In genomic region chr1:136395073-136395472, GRCm38 (mm10) we compare ENCODE assay signal across 11 mouse cellular contexts. TPM values are rescaled to one million over a fixed set of nuclear protein-coding genes. Genes with fewer than 3 reads are reported as not detected.
DNase-seq lines count a peak whose midpoint lies in the region; ATAC-seq lines count a peak whose summit lies in the region.
"Had no signal": no experiment of that assay in that cellular context is flagged by ENCODE, and none has a peak within 500 bp of the region (broad histone marks: within the 10 kb centered on the region; RNA-seq: fewer than 3 reads in every experiment).

No protein-coding gene starts in this region.

- H3K4me2 ChIP-seq in hindbrain, embryonic 12.5 days (replicated peaks), result peak overlapping the region; percentile 39
- H3K4me2 ChIP-seq in midbrain, embryonic 14.5 days (ENCODE audit: low read length), result peak overlapping the region; percentile 32
- H3K4me2 ChIP-seq: stomach, embryonic 15.5 days had no signal

- no peaks in the 10 kb centered on the region for H3K4me1 ChIP-seq in hindbrain, embryonic 12.5 days
- H3K4me1 ChIP-seq in midbrain, embryonic 14.5 days (ENCODE audit: control insufficient read depth, insufficient read depth, low read length), result 0 out of 2 replicates have a peak, but pooled peaks cover 3% of the 10 kb centered on the region
- H3K4me1 ChIP-seq: stomach, embryonic 15.5 days had no signal

- H3K27ac ChIP-seq in hindbrain, embryonic 12.5 days, result no peak overlapping the region
- no peak overlapping the region for H3K27ac ChIP-seq in midbrain, embryonic 14.5 days (replicated peaks; ENCODE audit: low read depth, low read length)
- H3K27ac ChIP-seq: stomach, embryonic 15.5 days had no signal

- 45% methylated on average over 5 of the region's 5 CpGs for WGBS in hindbrain, embryonic 12.5 days
- WGBS in midbrain, embryonic 14.5 days, result 46% methylated on average over 5 of the region's 5 CpGs

- no peak for ATAC-seq in hindbrain, embryonic 12.5 days (ENCODE audit: low FRiP score)
- no peak for ATAC-seq in midbrain, embryonic 14.5 days (ENCODE audit: low FRiP score, low TSS enrichment)

- no peaks in the 10 kb centered on the region for H3K36me3 ChIP-seq in hindbrain, embryonic 12.5 days
- no peaks in the 10 kb centered on the region for H3K36me3 ChIP-seq in midbrain, embryonic 14.5 days (ENCODE audit: control insufficient read depth, insufficient read depth, low read length)
- H3K36me3 ChIP-seq: stomach, embryonic 15.5 days had no signal

- H3K27me3 ChIP-seq in hindbrain, embryonic 12.5 days, result no peaks in the 10 kb centered on the region
- H3K27me3 ChIP-seq in midbrain, embryonic 14.5 days (ENCODE audit: control insufficient read depth, insufficient read depth, low read length), result no peaks in the 10 kb centered on the region
- H3K27me3 ChIP-seq: stomach, embryonic 15.5 days had no signal

- DNase-seq in heart, adult 11 months, result peak; percentile 61
- no peak for DNase-seq in heart, postnatal 14 days
- DNase-seq in R1 (ENCODE audit: low read depth, low spot score), result peak; percentile 65
- no peak for DNase-seq in midbrain, embryonic 14.5 days
- DNase-seq in left cerebral cortex, postnatal 10 days (ENCODE audit: extremely low spot score in 1 of 2, low spot score in 2 of 2), result no peak
- no peak for DNase-seq in lung, postnatal 14 days
- DNase-seq in cerebellum, adult 18-20 months, result no peak
- DNase-seq: B cell, adult 2 months; kidney, adult 18-20 months had no signal

- H3K9me3 ChIP-seq in hindbrain, embryonic 12.5 days (replicated peaks), result no peaks in the 10 kb centered on the region
- H3K9me3 ChIP-seq in midbrain, embryonic 14.5 days (ENCODE audit: control insufficient read depth, low read length), result no peaks in the 10 kb centered on the region
- H3K9me3 ChIP-seq: stomach, embryonic 15.5 days had no signal

- no peak overlapping the region; the same call in 1 of the 2 replicates for H3K4me3 ChIP-seq in hindbrain, embryonic 12.5 days
- H3K4me3 ChIP-seq in midbrain, embryonic 14.5 days (replicated peaks; ENCODE audit: low read depth, low read length), result no peak overlapping the region
- H3K4me3 ChIP-seq: stomach, embryonic 15.5 days had no signal

- intact Hi-C loops in heart, postnatal 14 days (cut with DNase I), result no loop called here
- intact Hi-C loops in left cerebral cortex, postnatal 10 days (cut with DNase I), result no loop called here

- H3K9ac ChIP-seq in hindbrain, embryonic 12.5 days, result no peak overlapping the region
- no peak overlapping the region for H3K9ac ChIP-seq in midbrain, embryonic 14.5 days (replicated peaks; ENCODE audit: low read length)
- H3K9ac ChIP-seq: stomach, embryonic 15.5 days had no signal

RNA-seq across cellular contexts. Expression of gene Ddx59, which starts 20.0 kb away (rescaled TPM):
- 10 to 100 TPM in 1 of 2 experiments, 1 to 10 TPM in 1; 8.9 to 10.1 TPM for total RNA-seq in heart, postnatal 14 days (2021)
- 17.5 and 18.2 TPM in 2 replicates for polyA plus RNA-seq in hindbrain, embryonic 12.5 days (2016; fragmentation: Nextera tagmentation; extraction: Ambion mirVana)
- 13.0 and 18.5 TPM in 2 replicates for polyA plus RNA-seq in midbrain, embryonic 14.5 days (2014; fragmentation: Nextera tagmentation; extraction: Ambion mirVana)
- total RNA-seq in left cerebral cortex, postnatal 10 days (2021), result 10 to 100 TPM; 10.3 TPM

RNA-seq across cellular contexts. Expression of gene Camsap2, which starts 49.2 kb away (rescaled TPM):
- total RNA-seq in heart, postnatal 14 days (2021), result 10 to 100 TPM; 27.0 to 27.8 TPM
- 38.2 and 39.7 TPM in 2 replicates for polyA plus RNA-seq in hindbrain, embryonic 12.5 days (2016; fragmentation: Nextera tagmentation; extraction: Ambion mirVana)
- polyA plus RNA-seq in midbrain, embryonic 14.5 days (2014; fragmentation: Nextera tagmentation; extraction: Ambion mirVana), result 52.0 and 63.8 TPM in 2 replicates
- 100 to 1,000 TPM; 153 to 155 TPM for total RNA-seq in left cerebral cortex, postnatal 10 days (2021)

Comparison
In these comparisons a context has a peak if more than half of its experiments do, and no peak if none do; other contexts are left out.
1. DNase-seq: peak in heart, adult 11 months (single experiment) and R1 (single experiment); none in heart, postnatal 14 days (0 of 2), midbrain, embryonic 14.5 days (single experiment), left cerebral cortex, postnatal 10 days (0 of 2), lung, postnatal 14 days (single experiment) and cerebellum, adult 18-20 months (0 of 2).
2. RNA of gene Camsap2, which starts 49.2 kb away (total RNA-seq): 153 to 155 TPM in left cerebral cortex, postnatal 10 days; 27.0 to 27.8 TPM in heart, postnatal 14 days; every median in the first group is over 4 times any median in the second.